1 mouse cellular context compared by ENCODE assay signal in the genomic region with DNA sequence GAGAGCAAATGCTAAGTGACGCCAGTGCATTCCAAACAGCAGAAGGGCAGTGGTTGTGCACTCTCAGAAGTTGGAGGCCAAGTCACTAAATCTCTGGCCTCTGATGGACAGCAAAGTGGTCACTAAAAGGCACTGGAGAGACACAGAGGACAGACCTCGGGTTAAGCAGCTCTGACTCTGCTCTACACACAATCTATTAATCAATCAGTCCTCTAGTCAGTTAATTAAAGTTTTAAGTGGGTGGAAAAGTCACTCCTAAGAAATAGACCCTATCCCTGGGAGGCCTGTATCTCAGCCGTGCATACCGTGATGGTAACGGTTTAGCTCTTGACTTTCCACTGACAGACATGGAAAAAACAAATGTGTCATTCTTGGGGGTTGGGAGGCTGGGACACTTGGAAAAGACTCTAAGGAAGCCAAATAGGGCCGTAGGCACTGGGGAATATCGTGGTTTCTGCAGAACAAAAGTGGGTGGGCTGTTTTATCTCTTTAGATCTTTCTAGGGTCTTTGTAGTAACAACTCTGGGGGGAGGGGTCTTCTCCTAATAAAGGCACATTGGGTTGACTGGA.
TF ChIP-seq lines count a peak whose summit lies in the region.

No protein-coding gene starts in this region.

TF ChIP-seq in myocyte, 11 proteins besides CTCF, POLR2A, EP300 and RAD21:
- TF ChIP-seq E2F4 (IDR thresholded peaks at IDR 0.05; ENCODE audit: insufficient read depth) (no peak), USF1 (IDR thresholded peaks at IDR 0.05; ENCODE audit: low read depth) (no peak), REST (IDR thresholded peaks at IDR 0.05; ENCODE audit: insufficient read depth, insufficient read length) (no peak)
